Mouse (Mus musculus): ENCODE data around the gene Lpcat1. TPM values are rescaled to one million over a fixed set of nuclear protein-coding genes. Genes with fewer than 3 reads are reported as not detected.
A peak's percentile ranks its signal among the peaks of the same experiment; 100 is the strongest.

Gene Lpcat1
- total RNA-seq, 2 experiments from 2014 or later: 36.6 to 39.5 TPM

GRCm38 (mm10) chr13:73473746-73474145 is 6.7 kb downstream of the Lpcat1 start:
- no peak for TF ChIP-seq CTCF (conservative IDR thresholded peaks at IDR 0.05)
- no peak overlapping the region for H3K4me3 ChIP-seq
- DNase-seq (ENCODE audit: low spot score in 2 of 2): no peak
- no peak overlapping the region for H3K27ac ChIP-seq

GRCm38 (mm10) chr13:73474163-73474562 is 7.2 kb downstream of the Lpcat1 start:
- DNase-seq (ENCODE audit: low spot score in 2 of 2): no peak
- Histone ChIP-seq H3K27ac (no peak overlapping the region), H3K4me3 (no peak overlapping the region)
- TF ChIP-seq CTCF (conservative IDR thresholded peaks at IDR 0.05): no peak

- no peak for DNase-seq (ENCODE audit: low spot score in 2 of 2)
- Histone ChIP-seq H3K27ac (no peak overlapping the region), H3K4me3 (no peak overlapping the region)
- no peak for TF ChIP-seq CTCF (conservative IDR thresholded peaks at IDR 0.05)
Measured at GRCm38 (mm10) chr13:73475058-73475980, 8.3 kb downstream of the Lpcat1 start.

DNA sequence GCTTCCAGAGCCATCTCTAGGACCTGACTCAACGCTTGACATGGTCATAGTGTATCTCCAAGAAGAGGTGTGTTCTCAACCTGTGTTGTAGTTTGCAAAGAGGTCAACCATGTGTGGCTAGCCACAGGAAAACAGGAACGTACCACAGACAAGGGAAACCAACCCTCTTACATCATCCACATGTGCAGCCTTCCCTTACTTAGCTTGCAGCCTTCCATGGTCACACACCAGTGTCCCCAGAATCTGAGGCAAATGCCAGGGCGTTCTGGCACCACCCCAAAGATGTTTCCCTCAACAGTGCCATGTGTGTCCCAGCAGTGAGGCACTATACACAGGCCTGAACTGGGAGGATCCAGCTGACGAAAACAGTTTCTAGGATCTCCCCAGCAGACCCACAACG is 9.3 kb downstream of the Lpcat1 start:
- no peak for DNase-seq (ENCODE audit: low spot score in 2 of 2)
- no peak overlapping the region for H3K27ac ChIP-seq
- H3K4me3 ChIP-seq: no peak overlapping the region
- no peak for TF ChIP-seq CTCF (conservative IDR thresholded peaks at IDR 0.05)

DNA sequence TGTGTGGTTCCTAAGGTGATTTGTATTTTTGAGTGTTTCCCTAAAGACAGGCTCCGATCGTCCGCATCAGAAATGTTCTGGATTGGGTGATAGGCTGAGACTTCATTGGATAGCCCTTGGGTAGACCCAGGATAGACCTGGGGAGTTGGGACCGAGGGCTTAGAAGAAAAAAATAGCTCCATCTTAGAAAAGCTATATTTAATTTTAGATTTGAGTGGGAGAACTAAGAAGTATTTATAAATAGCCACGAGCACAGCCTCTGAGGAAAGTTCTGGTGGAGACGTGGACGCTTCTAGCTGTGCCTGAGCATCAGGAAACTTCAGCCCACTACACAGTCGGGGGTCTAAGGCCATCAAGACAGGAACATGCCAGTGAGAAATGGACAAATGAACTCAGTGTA is 9.8 kb downstream of the Lpcat1 start:
- DNase-seq (ENCODE audit: low spot score in 2 of 2): no peak
- TF ChIP-seq CTCF (conservative IDR thresholded peaks at IDR 0.05): no peak
- Histone ChIP-seq H3K27ac (no peak overlapping the region), H3K4me3 (no peak overlapping the region)

DNA sequence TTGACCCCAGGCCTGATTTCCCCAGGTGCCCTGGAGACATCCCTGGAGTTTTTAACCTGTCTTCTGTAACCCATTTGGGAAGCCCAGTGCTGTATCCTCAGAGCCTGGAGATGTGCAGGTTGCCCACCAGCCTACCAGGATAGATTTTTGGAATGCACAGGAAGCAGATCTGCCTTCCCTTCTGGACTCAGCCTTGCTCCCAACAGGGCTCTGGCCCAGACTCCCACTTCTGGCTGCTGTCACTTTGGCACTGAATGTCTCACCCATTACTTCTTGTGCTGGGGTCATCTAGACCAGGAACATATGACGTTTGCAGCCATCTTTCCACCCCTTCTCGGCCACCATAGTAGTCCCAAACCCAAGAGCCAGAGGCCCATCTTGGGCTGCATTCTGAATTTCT is 10.8 kb downstream of the Lpcat1 start:
- H3K27ac ChIP-seq: no peak overlapping the region

DNA sequence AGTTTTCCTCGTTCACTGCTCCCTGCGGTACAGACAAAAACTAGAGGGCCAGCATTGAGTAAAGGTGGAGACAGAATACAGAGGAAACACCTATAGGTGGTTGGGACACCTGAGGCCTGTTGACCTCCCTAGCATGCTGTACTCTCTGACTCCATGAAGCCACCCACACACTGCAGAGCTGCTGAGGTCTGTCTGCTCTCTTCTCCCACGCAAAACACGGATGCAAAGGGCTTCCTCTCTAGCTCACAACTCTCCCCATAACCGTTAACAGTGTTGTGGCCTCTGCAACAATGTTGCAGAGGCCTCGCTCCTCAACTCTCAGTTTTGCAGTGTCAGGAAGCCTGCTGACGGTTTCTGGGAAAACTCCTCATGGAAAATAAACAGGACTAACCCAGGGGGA is 15.5 kb downstream of the Lpcat1 start:
- TF ChIP-seq CTCF (conservative IDR thresholded peaks at IDR 0.05): no peak
- H3K4me3 ChIP-seq: no peak overlapping the region

More for the DNA sequence above, 10.8 kb downstream of the Lpcat1 start:
- DNase-seq (ENCODE audit: low spot score in 2 of 2): no peak
- H3K4me3 ChIP-seq: no peak overlapping the region
- TF ChIP-seq CTCF (conservative IDR thresholded peaks at IDR 0.05): no peak

GRCm38 (mm10) chr13:73483331-73483730 is 16.3 kb downstream of the Lpcat1 start:
- Histone ChIP-seq H3K27ac (no peak overlapping the region), H3K4me3 (no peak overlapping the region)
- no peak for TF ChIP-seq CTCF (conservative IDR thresholded peaks at IDR 0.05)
- no peak for DNase-seq (ENCODE audit: low spot score in 2 of 2)

More for the DNA sequence above, 15.5 kb downstream of the Lpcat1 start:
- no peak for DNase-seq (ENCODE audit: low spot score in 2 of 2)
- no peak overlapping the region for H3K27ac ChIP-seq

DNA sequence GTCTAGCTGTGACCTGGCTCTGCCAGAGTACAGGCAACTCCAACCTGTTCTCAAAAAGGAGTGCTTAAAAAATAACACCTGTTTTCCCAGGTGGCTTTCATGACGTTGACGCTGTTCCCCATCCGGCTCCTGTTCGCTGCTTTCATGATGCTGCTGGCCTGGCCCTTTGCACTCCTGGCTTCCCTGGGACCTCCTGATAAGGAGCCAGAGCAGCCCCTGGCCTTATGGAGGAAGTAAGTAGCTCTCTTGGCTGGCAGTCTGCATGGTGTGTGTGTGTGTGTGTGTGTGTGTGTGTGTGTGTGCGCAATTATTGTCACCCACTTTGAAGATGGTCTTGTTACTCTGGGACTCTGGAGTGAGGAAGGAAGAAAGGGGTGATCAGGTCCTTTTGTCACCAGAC is 17.2 kb downstream of the Lpcat1 start:
- Histone ChIP-seq H3K27ac (no peak overlapping the region), H3K4me3 (no peak overlapping the region)
- no peak for DNase-seq (ENCODE audit: low spot score in 2 of 2)
- no peak for TF ChIP-seq CTCF (conservative IDR thresholded peaks at IDR 0.05)

GRCm38 (mm10) chr13:73488105-73488504 is 21.1 kb downstream of the Lpcat1 start:
- no peak for DNase-seq (ENCODE audit: low spot score in 2 of 2)
- no peak overlapping the region for H3K27ac ChIP-seq
- TF ChIP-seq CTCF (conservative IDR thresholded peaks at IDR 0.05): no peak
- no peak overlapping the region for H3K4me3 ChIP-seq

DNA sequence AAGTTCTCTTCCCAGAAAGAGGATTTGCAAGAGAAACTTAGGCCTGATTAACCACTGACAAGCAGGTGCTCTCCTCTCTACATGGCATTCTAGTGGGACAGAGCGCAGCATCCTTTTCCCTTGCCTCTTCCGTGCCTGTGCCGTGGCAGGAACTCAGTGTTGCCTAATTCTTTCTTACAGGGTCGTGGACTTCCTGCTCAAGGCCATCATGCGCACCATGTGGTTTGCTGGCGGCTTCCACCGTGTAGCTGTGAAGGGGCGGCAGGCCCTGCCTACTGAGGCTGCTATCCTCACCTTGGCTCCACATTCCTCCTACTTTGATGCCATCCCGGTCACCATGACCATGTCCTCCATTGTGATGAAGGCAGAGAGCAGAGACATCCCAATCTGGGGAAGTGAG is 21.7 kb downstream of the Lpcat1 start:
- Histone ChIP-seq H3K4me3 (no peak overlapping the region), H3K27ac (no peak overlapping the region)
- no peak for TF ChIP-seq CTCF (conservative IDR thresholded peaks at IDR 0.05)
- no peak for DNase-seq (ENCODE audit: low spot score in 2 of 2)

- DNase-seq (ENCODE audit: low spot score in 2 of 2): no peak
- Histone ChIP-seq H3K27ac (no peak overlapping the region), H3K4me3 (no peak overlapping the region)
- no peak for TF ChIP-seq CTCF (conservative IDR thresholded peaks at IDR 0.05)
Measured at GRCm38 (mm10) chr13:73489986-73490385, 23.0 kb downstream of the Lpcat1 start.

GRCm38 (mm10) chr13:73490564-73491170 is 23.7 kb downstream of the Lpcat1 start:
- TF ChIP-seq CTCF (conservative IDR thresholded peaks at IDR 0.05): no peak
- no peak overlapping the region for H3K4me3 ChIP-seq

GRCm38 (mm10) chr13:73493183-73493582 is 26.2 kb downstream of the Lpcat1 start:
- no peak for DNase-seq (ENCODE audit: low spot score in 2 of 2)
- H3K27ac ChIP-seq: no peak overlapping the region
- no peak for TF ChIP-seq CTCF (conservative IDR thresholded peaks at IDR 0.05)
- no peak overlapping the region for H3K4me3 ChIP-seq

More at GRCm38 (mm10) chr13:73490564-73491170, 23.7 kb downstream of the Lpcat1 start:
- peak overlapping the region; percentile 29; the same call in 1 of the 2 replicates for H3K27ac ChIP-seq
- no peak for DNase-seq (ENCODE audit: low spot score in 2 of 2)
